Mouse (Mus musculus): ENCODE data around the gene Avpr1b. TPM values are rescaled to one million over a fixed set of nuclear protein-coding genes. Genes with fewer than 3 reads are reported as not detected.
"Not testable (repeated sequence)": the region's sequence is repeated elsewhere in the genome, so short reads cannot be mapped to it uniquely, and the experiment has no call there.

Avpr1b gene
- polyA plus RNA-seq, 2 experiments: not detected

DNA sequence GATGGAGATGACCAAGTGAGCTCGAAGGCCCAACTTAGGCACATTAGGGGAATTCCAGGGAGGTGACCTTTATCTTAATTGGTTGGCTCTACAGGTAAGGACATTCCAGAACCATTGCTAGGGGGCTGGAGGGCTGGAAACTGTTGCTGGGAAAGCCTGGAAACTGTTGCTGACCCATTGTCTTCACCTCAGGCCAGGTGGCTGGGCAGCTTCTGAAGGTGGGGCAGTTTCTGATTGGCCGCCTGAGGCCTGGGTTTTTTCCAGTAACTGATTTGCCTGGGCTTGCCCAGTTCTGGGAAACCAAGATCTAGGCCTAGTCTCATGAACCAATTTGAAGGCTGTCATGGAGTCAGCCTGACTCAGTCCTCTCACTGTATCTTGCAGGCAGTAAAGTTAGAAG is 37.0 kb upstream of the Avpr1b start:
- 89% methylated on average over 2 of the region's 2 CpGs for WGBS
- no peak overlapping the region for H3K4me3 ChIP-seq (replicated peaks; ENCODE audit: low read length)
- no peaks in the 10 kb centered on the region for H3K27me3 ChIP-seq (ENCODE audit: control insufficient read depth, insufficient read depth, low read length)
- DNase-seq (ENCODE audit: low spot score) (no peak), ATAC-seq (ENCODE audit: low FRiP score, low read depth) (no peak)
- H3K4me2 ChIP-seq (replicated peaks; ENCODE audit: low read depth, low read length, severe bottlenecking): no peak overlapping the region
- TF ChIP-seq POLR2A (IDR thresholded peaks at IDR 0.05; ENCODE audit: borderline replicate concordance, extremely low read depth, insufficient read depth, insufficient read length): no peak
- no peaks in the 10 kb centered on the region for H3K36me3 ChIP-seq (ENCODE audit: control insufficient read depth, insufficient read depth, low read length)
- H3K9ac ChIP-seq (ENCODE audit: low read depth, low read length, severe bottlenecking): no peak overlapping the region
- no peak overlapping the region for H3K27ac ChIP-seq (replicated peaks; ENCODE audit: low read depth, low read length)
- no peaks in the 10 kb centered on the region for H3K9me3 ChIP-seq (ENCODE audit: control insufficient read depth, low read length)
- no peaks in the 10 kb centered on the region for H3K4me1 ChIP-seq (ENCODE audit: control insufficient read depth, insufficient read depth, low read length)

- H3K9me3 ChIP-seq (ENCODE audit: control insufficient read depth, low read length); H3K36me3 ChIP-seq (ENCODE audit: control insufficient read depth, insufficient read depth, low read length); H3K4me3 ChIP-seq (replicated peaks; ENCODE audit: low read length); ATAC-seq (ENCODE audit: low FRiP score, low read depth); H3K4me2 ChIP-seq (replicated peaks; ENCODE audit: low read depth, low read length, severe bottlenecking); H3K27me3 ChIP-seq (ENCODE audit: control insufficient read depth, insufficient read depth, low read length); H3K9ac ChIP-seq (ENCODE audit: low read depth, low read length, severe bottlenecking); DNase-seq (ENCODE audit: low spot score); H3K27ac ChIP-seq (replicated peaks; ENCODE audit: low read depth, low read length); H3K4me1 ChIP-seq (ENCODE audit: control insufficient read depth, insufficient read depth, low read length): not testable (repeated sequence)
- 50% methylated on average over 11 of the region's 11 CpGs for WGBS
These were observed 33.0 kb upstream of the Avpr1b start for GRCm38 (mm10) chr1:131566056-131566455.

DNA sequence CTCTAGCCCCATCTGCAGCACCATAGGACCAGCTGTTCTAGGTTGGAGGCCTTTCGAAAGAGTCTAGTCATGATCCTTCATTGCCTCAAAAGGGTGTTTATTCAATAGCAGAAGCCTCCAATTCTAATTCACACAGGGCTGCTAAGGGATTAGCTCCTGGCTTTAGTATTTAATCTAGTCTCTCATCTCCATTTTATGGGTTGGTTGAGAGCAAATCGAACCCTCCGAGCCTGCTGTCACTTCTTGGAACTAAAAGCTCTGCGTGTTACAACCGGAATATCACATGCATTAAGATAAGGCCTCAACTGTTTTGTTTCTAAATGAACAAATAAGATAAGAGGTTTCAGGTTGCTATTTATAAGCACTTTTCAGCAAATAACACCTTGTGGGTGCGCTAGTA is 29.3 kb upstream of the Avpr1b start:
- Histone ChIP-seq H3K9me3 (ENCODE audit: control insufficient read depth, low read length) (no peaks in the 10 kb centered on the region), H3K27ac (replicated peaks; ENCODE audit: low read depth, low read length) (no peak overlapping the region), H3K9ac (ENCODE audit: low read depth, low read length, severe bottlenecking) (no peak overlapping the region), H3K27me3 (ENCODE audit: control insufficient read depth, insufficient read depth, low read length) (no peaks in the 10 kb centered on the region), H3K4me3 (replicated peaks; ENCODE audit: low read length) (no peak overlapping the region), H3K36me3 (ENCODE audit: control insufficient read depth, insufficient read depth, low read length) (no peaks in the 10 kb centered on the region), H3K4me2 (replicated peaks; ENCODE audit: low read depth, low read length, severe bottlenecking) (no peak overlapping the region), H3K4me1 (ENCODE audit: control insufficient read depth, insufficient read depth, low read length) (no peaks in the 10 kb centered on the region)
- 89% methylated on average over 6 of the region's 6 CpGs for WGBS
- ATAC-seq (ENCODE audit: low FRiP score, low read depth) (no peak), DNase-seq (ENCODE audit: low spot score) (no peak)
- TF ChIP-seq POLR2A (IDR thresholded peaks at IDR 0.05; ENCODE audit: borderline replicate concordance, extremely low read depth, insufficient read depth, insufficient read length): no peak

DNA sequence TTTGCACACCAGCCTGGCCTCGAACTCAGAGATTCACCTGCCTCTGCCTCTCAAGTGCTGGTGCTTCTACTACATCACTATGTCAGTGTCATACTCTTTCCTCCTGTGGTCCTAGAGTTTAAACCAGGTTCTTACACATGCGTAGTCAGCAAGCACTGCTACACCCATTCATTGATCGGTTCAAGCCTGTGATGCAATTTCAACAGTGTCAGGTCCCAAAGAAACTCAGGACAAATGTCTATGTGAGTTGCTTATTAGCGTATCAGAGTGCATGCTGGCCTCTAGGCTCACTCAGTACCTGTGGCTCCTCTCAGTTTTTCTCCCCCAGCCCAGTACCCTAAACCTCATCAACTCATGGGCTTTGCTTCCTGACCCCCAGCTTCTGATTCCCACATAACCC is 28.6 kb upstream of the Avpr1b start:
- H3K27me3 ChIP-seq (ENCODE audit: control insufficient read depth, insufficient read depth, low read length): no peaks in the 10 kb centered on the region
- no peaks in the 10 kb centered on the region for H3K4me1 ChIP-seq (ENCODE audit: control insufficient read depth, insufficient read depth, low read length)
- no peaks in the 10 kb centered on the region for H3K9me3 ChIP-seq (ENCODE audit: control insufficient read depth, low read length)
- H3K9ac ChIP-seq (ENCODE audit: low read depth, low read length, severe bottlenecking): no peak overlapping the region
- H3K4me2 ChIP-seq (replicated peaks; ENCODE audit: low read depth, low read length, severe bottlenecking): no peak overlapping the region
- no peak for ATAC-seq (ENCODE audit: low FRiP score, low read depth)
- H3K36me3 ChIP-seq (ENCODE audit: control insufficient read depth, insufficient read depth, low read length): no peaks in the 10 kb centered on the region
- no peak for TF ChIP-seq POLR2A (IDR thresholded peaks at IDR 0.05; ENCODE audit: borderline replicate concordance, extremely low read depth, insufficient read depth, insufficient read length)
- no peak overlapping the region for H3K4me3 ChIP-seq (replicated peaks; ENCODE audit: low read length)
- H3K27ac ChIP-seq (replicated peaks; ENCODE audit: low read depth, low read length): no peak overlapping the region
- no peak for DNase-seq (ENCODE audit: low spot score)
- 91% methylated on average over 4 of the region's 4 CpGs for WGBS

- Histone ChIP-seq H3K4me3 (replicated peaks; ENCODE audit: low read length) (no peak overlapping the region), H3K9ac (ENCODE audit: low read depth, low read length, severe bottlenecking) (no peak overlapping the region), H3K27me3 (ENCODE audit: control insufficient read depth, insufficient read depth, low read length) (no peaks in the 10 kb centered on the region), H3K27ac (replicated peaks; ENCODE audit: low read depth, low read length) (no peak overlapping the region), H3K4me1 (ENCODE audit: control insufficient read depth, insufficient read depth, low read length) (no peaks in the 10 kb centered on the region), H3K4me2 (replicated peaks; ENCODE audit: low read depth, low read length, severe bottlenecking) (no peak overlapping the region), H3K36me3 (ENCODE audit: control insufficient read depth, insufficient read depth, low read length) (no peaks in the 10 kb centered on the region), H3K9me3 (ENCODE audit: control insufficient read depth, low read length) (no peaks in the 10 kb centered on the region)
- DNase-seq (ENCODE audit: low spot score): peak; percentile 60
- TF ChIP-seq POLR2A (IDR thresholded peaks at IDR 0.05; ENCODE audit: borderline replicate concordance, extremely low read depth, insufficient read depth, insufficient read length): no peak
- WGBS: 91% methylated on average over 14 of the region's 14 CpGs
- 0 out of 2 replicates have a peak, but pooled peaks have one; percentile 53 for ATAC-seq (ENCODE audit: low FRiP score, low read depth)
These were observed 25.3 kb upstream of the Avpr1b start for GRCm38 (mm10) chr1:131573721-131574120.
